Mouse (Mus musculus) neural tube, embryonic 11.5 days (tissue): ENCODE data around the gene Agbl4. TPM values are rescaled to one million over a fixed set of nuclear protein-coding genes. Genes with fewer than 3 reads are reported as not detected.

Experiments used
- ATAC-seq: fragments of 200-750 bp; cut with Nextera tagmentation; 2 replicates; pipeline ENCODE4 v1.8.0; 2017; ENCODE audit warnings: moderate number of reproducible peaks, mild to moderate bottlenecking, moderate TSS enrichment, moderate library complexity; ENCODE audit not compliant: insufficient read depth, low FRiP score, low TSS enrichment
- DNase-seq: peaks from one replicate; pipeline ENCODE4 v3.0.0-alpha.2; 2015; ENCODE audit warnings: low spot score
- H3K27ac ChIP-seq: fragments of 300-500 bp; sonication (generic); 2 replicates; pipeline ENCODE4 v1.5.1; 2014; ENCODE audit warnings: low read depth, mild to moderate bottlenecking, low read length
- H3K27me3 ChIP-seq: fragments of 300-500 bp; sonication (generic); 2 replicates; pipeline ENCODE4 v1.6.1; 2014; ENCODE audit warnings: mild to moderate bottlenecking, low read length, mixed read lengths; ENCODE audit not compliant: control insufficient read depth, insufficient read depth
- H3K36me3 ChIP-seq: fragments of 300-500 bp; sonication (generic); 2 replicates; pipeline ENCODE4 v1.6.1; 2014; ENCODE audit warnings: mild to moderate bottlenecking, low read length, moderate library complexity, mixed read lengths; ENCODE audit not compliant: control insufficient read depth, insufficient read depth
- H3K4me1 ChIP-seq: fragments of 300-500 bp; sonication (generic); 2 replicates; pipeline ENCODE4 v1.6.1; 2014; ENCODE audit warnings: low read length, mixed read lengths; ENCODE audit not compliant: control insufficient read depth, insufficient read depth
- H3K4me2 ChIP-seq: fragments of 300-500 bp; sonication (generic); 2 replicates; pipeline ENCODE4 v1.6.1; 2014; ENCODE audit warnings: low read depth, mild to moderate bottlenecking, moderate library complexity
- H3K4me3 ChIP-seq: fragments of 300-500 bp; sonication (generic); 2 replicates; pipeline ENCODE4 v1.5.1; 2014; ENCODE audit warnings: low read depth, low read length
- H3K9ac ChIP-seq: fragments of 300-500 bp; sonication (generic); 2 replicates; pipeline ENCODE4 v1.6.1; 2014; ENCODE audit warnings: mild to moderate bottlenecking, low read length
- H3K9me3 ChIP-seq: fragments of 300-500 bp; sonication (generic); 2 replicates; pipeline ENCODE4 v1.6.1; 2016; ENCODE audit warnings: low read length; ENCODE audit not compliant: control insufficient read depth
- WGBS: fragments of 180-500 bp; shearing (Covaris S2); extraction: QIAGEN DNeasy Blood & Tissue Kit; methylation state at CpG from one replicate; pipeline ENCODE4 v1.1.7; 2014; 5-methylcytosine and 5-hydroxymethylcytosine counted together
- polyA plus RNA-seq: library from polyadenylated mRNA; unstranded; fragments of >200 nt; fragmentation: Nextera tagmentation; extraction: Ambion mirVana; gene quantifications from 2 replicates; pipeline ENCODE4 v1.2.1, GENCODE M21; 2014

The Agbl4 gene
- polyA plus RNA-seq, 1 experiment from 2014 or later, result 1.1 TPM

- no peak for DNase-seq
- no peak for ATAC-seq
Measured at GRCm38 (mm10) chr4:111522974-111523373, 1125.5 kb downstream of the Agbl4 start.

GRCm38 (mm10) chr4:111528961-111529360 lies 1131.5 kb downstream of the Agbl4 start:
- no peak overlapping the region for H3K27ac ChIP-seq
- H3K4me3 ChIP-seq, result no peak overlapping the region
- WGBS, result 94% methylated on average over 6 of the region's 6 CpGs
- H3K9me3 ChIP-seq, result no peaks in the 10 kb centered on the region
- H3K4me1 ChIP-seq, result no peaks in the 10 kb centered on the region
- ATAC-seq (no peak), DNase-seq (no peak)
- no peak overlapping the region for H3K9ac ChIP-seq
- no peak overlapping the region for H3K4me2 ChIP-seq
- no peaks in the 10 kb centered on the region for H3K27me3 ChIP-seq
- H3K36me3 ChIP-seq, result no peaks in the 10 kb centered on the region

More at GRCm38 (mm10) chr4:111522974-111523373, 1125.5 kb downstream of the Agbl4 start:
- H3K36me3 ChIP-seq, result no peaks in the 10 kb centered on the region
- H3K4me3 ChIP-seq, result no peak overlapping the region
- H3K4me2 ChIP-seq, result no peak overlapping the region
- H3K9me3 ChIP-seq, result no peaks in the 10 kb centered on the region
- H3K27me3 ChIP-seq, result no peaks in the 10 kb centered on the region
- H3K4me1 ChIP-seq, result no peaks in the 10 kb centered on the region
- H3K27ac ChIP-seq, result no peak overlapping the region
- no peak overlapping the region for H3K9ac ChIP-seq
- WGBS, result 57% methylated on average over 2 of the region's 2 CpGs

- no peak overlapping the region for H3K9ac ChIP-seq
- no peak overlapping the region for H3K27ac ChIP-seq
- no peak for DNase-seq
- no peak overlapping the region for H3K4me3 ChIP-seq
- H3K4me2 ChIP-seq, result no peak overlapping the region
- H3K27me3 ChIP-seq, result no peaks in the 10 kb centered on the region
- no peaks in the 10 kb centered on the region for H3K4me1 ChIP-seq
- no peak for ATAC-seq
- H3K9me3 ChIP-seq, result no peaks in the 10 kb centered on the region
- WGBS, result 82% methylated on average over 4 of the region's 4 CpGs
- no peaks in the 10 kb centered on the region for H3K36me3 ChIP-seq
Measured at GRCm38 (mm10) chr4:111529996-111530395, 1132.5 kb downstream of the Agbl4 start.

- 89% methylated on average over 2 of the region's 2 CpGs for WGBS
- H3K4me1 ChIP-seq, result no peaks in the 10 kb centered on the region
- H3K4me2 ChIP-seq, result no peak overlapping the region
- no peaks in the 10 kb centered on the region for H3K36me3 ChIP-seq
- no peaks in the 10 kb centered on the region for H3K9me3 ChIP-seq
- H3K27me3 ChIP-seq, result no peaks in the 10 kb centered on the region
- no peak overlapping the region for H3K27ac ChIP-seq
- ATAC-seq, result no peak
- no peak overlapping the region for H3K9ac ChIP-seq
- DNase-seq, result no peak
- H3K4me3 ChIP-seq, result no peak overlapping the region
Measured at GRCm38 (mm10) chr4:111530537-111530936, 1133.1 kb downstream of the Agbl4 start.

- Histone ChIP-seq H3K9ac (no peak overlapping the region), H3K4me2 (no peak overlapping the region), H3K27ac (no peak overlapping the region), H3K9me3 (no peaks in the 10 kb centered on the region), H3K4me3 (no peak overlapping the region), H3K4me1 (no peaks in the 10 kb centered on the region), H3K27me3 (no peaks in the 10 kb centered on the region), H3K36me3 (no peaks in the 10 kb centered on the region)
- DNase-seq (no peak), ATAC-seq (no peak)
- 77% methylated on average over 2 of the region's 2 CpGs for WGBS
Measured at GRCm38 (mm10) chr4:111544684-111545083, 1147.2 kb downstream of the Agbl4 start.

- Histone ChIP-seq H3K4me2 (no peak overlapping the region), H3K27ac (no peak overlapping the region), H3K9me3 (no peaks in the 10 kb centered on the region), H3K27me3 (no peaks in the 10 kb centered on the region), H3K36me3 (no peaks in the 10 kb centered on the region), H3K9ac (no peak overlapping the region), H3K4me1 (no peaks in the 10 kb centered on the region), H3K4me3 (no peak overlapping the region)
- WGBS, result 71% methylated on average over 7 of the region's 7 CpGs
- DNase-seq (no peak), ATAC-seq (no peak)
Measured at GRCm38 (mm10) chr4:111546009-111546408, 1148.5 kb downstream of the Agbl4 start.

- Histone ChIP-seq H3K9ac (no peak overlapping the region), H3K27me3 (no peaks in the 10 kb centered on the region), H3K4me3 (no peak overlapping the region), H3K36me3 (no peaks in the 10 kb centered on the region), H3K4me1 (no peaks in the 10 kb centered on the region), H3K9me3 (no peaks in the 10 kb centered on the region), H3K27ac (no peak overlapping the region), H3K4me2 (no peak overlapping the region)
- ATAC-seq, result no peak
- 79% methylated on average over 2 of the region's 2 CpGs for WGBS
- DNase-seq, result no peak
Measured at GRCm38 (mm10) chr4:111555426-111555825, 1158.0 kb downstream of the Agbl4 start.

GRCm38 (mm10) chr4:111577087-111577773 lies 1179.8 kb downstream of the Agbl4 start:
- DNase-seq, result no peak
- H3K27ac ChIP-seq, result no peak overlapping the region
- 91% methylated on average over 10 of the region's 10 CpGs for WGBS
- no peak for ATAC-seq
- no peak overlapping the region for H3K4me2 ChIP-seq
- H3K9me3 ChIP-seq, result no peaks in the 10 kb centered on the region
- H3K4me1 ChIP-seq, result no peaks in the 10 kb centered on the region
- H3K36me3 ChIP-seq, result no peaks in the 10 kb centered on the region
- no peak overlapping the region for H3K4me3 ChIP-seq
- no peak overlapping the region for H3K9ac ChIP-seq
- H3K27me3 ChIP-seq, result no peaks in the 10 kb centered on the region

GRCm38 (mm10) chr4:111579115-111579862 lies 1181.8 kb downstream of the Agbl4 start:
- H3K27ac ChIP-seq, result no peak overlapping the region
- ATAC-seq (no peak), DNase-seq (no peak)
- H3K9ac ChIP-seq, result no peak overlapping the region
- H3K36me3 ChIP-seq, result no peaks in the 10 kb centered on the region
- no peak overlapping the region for H3K4me3 ChIP-seq
- H3K9me3 ChIP-seq, result no peaks in the 10 kb centered on the region
- H3K4me2 ChIP-seq, result no peak overlapping the region
- H3K4me1 ChIP-seq, result no peaks in the 10 kb centered on the region
- WGBS, result 49% methylated on average over 4 of the region's 4 CpGs
- H3K27me3 ChIP-seq, result no peaks in the 10 kb centered on the region
